Mouse (Mus musculus) kidney, postnatal 10 days (tissue): ENCODE data around the gene Glt28d2.

ENCODE experiments used
- DNase-seq: peaks from one replicate; pipeline ENCODE4 v3.0.0; 2021; ENCODE audit warnings: mixed read lengths

The Glt28d2 gene

DNA sequence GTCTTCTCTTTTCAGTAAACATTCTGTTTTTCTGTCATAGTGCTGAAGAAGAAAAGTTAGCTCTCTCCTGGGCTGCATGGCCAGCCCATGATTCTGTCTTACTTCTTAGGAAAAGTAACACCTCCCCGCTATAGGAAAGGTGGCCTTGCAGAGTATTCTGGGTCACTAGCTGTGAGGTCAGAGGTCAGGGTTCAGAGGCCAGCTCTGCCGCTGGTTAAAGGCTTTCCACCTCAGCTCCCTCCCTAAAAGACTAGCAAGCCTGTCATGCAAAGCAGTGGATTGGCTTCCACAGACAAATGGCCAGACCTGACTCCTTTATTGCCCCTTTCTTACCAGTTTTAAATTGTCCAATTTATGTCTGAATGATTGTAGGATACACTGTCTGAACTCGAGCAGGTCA, 23.3 kb downstream of the Glt28d2 start:
- no peak for DNase-seq

DNA sequence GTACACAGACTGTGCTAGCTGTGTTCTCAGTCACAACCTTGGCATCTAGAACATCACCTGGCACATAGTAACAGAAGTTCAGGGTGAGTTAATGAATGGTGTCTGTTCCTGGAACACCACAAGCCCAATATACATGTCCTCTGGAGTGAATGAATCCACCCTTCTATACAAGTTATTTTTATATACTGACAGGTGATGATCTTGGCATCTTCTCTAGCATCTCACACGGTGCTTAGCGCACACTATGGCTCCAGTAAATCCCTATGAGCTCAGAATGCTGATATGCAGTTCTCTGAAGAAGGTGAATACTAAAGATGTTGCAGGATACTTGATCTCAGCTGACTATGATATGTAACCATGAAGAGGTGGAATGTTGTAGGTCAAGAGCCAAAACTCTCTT, 24.4 kb downstream of the Glt28d2 start:
- DNase-seq: no peak

DNA sequence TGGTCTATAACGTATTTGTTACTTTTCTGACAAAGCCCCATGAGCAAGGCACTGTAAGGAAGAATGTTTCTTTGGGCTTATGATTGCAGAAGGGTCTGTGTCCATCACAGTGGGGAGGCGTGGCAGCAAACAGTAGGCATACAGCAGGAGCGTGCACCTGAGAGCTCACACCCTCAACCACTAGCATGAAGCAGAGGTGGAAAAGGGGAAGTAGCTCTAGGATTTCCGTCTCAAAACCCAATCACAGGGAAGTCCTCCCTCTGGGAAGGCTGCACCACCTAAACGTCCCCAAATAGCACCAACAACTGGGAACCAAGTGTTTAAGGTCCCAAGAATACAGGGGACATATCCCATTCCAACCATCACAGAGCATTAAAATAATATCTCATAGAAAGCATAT, 26.3 kb downstream of the Glt28d2 start:
- DNase-seq: no peak

DNA sequence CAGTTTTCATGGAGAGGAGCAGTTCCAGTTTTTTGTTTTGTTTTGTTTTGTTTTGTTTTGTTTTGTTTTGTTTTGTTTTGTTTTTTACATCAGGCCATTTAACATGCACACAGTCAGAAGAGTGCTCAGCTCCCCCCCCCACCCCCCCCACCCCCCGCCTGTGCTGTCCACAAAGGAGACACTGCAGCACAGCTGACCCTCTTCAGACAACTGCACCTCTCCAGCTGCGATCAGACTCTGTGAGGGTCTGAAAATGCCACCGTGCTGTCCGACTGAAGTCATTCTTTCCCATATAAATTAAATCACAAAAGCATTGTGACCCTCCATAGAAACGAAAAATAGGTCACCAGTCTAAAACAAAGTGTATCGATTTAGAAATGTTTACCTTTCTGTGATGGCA, 28.0 kb downstream of the Glt28d2 start:
- DNase-seq: no peak

DNA sequence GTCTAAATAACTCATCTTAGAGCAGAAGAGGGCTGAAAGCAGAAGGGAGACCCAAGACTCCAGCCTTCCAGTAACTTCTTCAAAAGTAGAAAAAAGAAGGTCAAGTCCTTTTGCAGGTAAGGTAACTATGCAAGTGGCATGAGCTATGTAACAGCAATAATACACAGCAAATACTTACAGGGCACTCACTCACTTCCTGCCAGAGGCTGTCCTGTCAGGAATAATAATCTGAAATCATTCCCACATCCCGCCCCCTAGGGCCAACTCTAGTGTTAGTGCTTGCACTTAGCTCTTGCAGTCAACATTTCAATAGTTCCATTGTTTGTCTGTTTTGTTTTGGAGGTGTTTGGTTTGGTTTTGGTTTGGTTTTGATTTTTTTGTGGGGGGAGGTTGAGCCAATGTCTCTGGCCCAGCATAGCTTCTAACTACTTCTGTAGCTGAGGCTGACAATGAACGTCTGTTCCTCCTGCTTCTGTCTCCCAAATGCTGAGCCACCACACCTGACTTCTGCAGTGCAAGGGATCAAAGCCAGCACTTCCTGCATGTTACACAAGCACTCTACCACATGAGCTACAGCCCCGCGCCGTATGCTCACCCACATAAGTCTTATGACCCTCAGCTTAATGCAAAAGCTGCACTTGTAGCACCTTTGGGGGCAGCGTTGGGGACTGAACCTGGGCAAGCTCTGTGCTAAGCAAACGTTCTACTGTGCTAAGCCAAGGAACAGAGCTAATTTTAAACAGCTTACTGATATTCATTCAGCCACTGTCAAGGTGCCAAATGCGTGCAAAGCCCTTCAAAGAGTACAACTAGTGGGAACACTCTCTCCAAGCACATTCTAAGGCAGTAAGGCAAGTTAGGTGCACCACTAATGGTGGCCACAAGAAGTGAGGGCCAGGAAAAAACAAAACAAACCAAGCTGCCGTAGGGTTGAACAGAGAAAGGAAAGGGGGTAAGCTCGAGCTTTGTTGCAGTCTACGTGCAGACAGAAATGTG, 28.9 kb downstream of the Glt28d2 start:
- no peak for DNase-seq

DNA sequence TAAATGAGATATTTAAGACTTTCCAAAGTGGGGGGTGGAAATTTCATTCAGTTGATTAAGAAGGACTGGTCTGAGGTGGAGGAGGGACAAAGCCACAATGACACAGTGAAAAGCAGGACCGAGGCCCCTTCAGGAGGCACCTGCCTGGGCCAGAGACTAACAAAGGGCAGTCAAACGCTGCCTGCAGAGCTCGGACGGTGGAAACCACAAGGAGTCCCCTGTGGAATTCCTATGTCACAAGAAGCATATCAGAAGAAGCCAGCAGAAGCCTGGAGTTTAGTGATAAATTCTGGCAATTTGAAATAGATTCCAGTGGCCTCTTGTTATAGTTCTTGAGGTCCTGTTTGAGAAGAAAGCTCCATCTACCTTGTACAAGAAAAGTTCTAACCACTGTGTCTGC, 30.2 kb downstream of the Glt28d2 start:
- no peak for DNase-seq

DNA sequence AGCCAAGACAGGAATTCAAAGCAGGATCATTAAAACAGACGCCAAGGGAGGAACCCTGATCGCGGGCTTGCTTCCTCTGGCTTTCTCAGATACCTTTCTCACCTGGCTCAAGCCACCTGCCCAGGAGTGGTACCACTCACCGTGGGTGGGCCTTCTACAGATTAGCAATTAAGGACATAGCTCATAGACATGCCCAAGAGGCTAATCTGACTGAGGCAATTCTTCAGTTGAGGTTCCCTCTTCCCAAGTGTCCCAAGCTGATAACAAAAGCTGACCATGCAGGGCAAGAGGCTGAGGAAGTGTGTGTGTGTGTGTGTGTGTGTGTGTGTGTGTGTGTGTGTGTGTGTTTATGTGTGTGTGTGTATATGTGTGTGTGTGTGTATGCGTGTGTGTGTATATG, 31.4 kb downstream of the Glt28d2 start:
- no peak for DNase-seq

DNA sequence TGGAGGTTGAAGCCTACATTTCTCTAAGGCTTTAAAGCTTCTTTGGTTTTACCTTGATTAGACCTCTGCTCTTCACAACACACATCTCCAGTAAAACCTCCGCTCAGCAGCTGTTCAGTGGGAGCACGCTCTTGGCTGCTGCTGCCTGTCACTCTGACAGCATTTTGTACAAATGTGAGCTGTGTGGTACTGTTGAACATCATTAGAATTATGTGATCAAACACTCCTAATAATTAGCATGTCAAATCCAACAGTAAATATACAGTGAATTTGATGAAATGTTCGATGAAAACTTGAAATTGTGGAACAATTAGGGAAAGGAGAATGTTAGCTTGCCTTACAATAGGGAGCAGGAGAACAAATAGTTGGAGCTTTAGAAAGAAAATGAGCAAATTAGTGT, 32.3 kb downstream of the Glt28d2 start:
- no peak for DNase-seq

DNA sequence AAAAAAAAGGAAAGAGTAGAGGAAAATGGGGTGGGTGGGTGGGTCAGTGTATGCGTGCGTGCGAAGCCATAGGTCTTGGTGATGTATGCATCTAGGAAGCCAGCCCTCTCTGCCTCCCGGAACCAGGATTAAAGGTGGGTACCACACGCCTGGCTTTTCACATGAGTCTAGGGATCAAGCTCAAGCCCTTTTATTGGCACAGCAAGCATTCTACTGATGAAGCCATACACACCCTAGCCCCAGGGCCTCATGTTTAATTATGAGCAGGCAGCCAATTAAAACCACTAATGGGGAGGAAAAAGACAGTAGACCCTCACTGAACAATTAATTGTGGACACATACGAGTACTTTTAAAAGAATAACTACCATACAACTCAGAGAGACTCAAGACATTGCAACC, 33.2 kb downstream of the Glt28d2 start:
- no peak for DNase-seq

DNA sequence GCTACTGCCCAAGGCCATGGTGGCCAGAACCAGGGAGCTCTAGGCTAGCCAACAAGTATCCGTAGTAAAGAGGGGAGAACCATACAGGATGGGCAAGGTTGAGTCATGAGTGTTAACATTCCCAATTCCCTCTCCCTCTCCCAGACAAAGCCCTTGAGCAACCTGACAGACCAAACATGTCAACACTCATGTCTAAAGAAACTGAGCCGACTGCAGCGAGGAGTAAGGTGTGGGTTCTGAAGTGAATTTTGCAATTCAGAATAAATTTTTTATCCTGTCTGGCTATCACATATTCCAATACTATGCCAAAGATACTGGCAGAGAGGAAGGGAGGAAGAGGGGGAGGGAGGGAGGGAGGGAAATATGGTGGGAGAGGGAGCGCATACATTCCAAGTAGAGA, 33.6 kb downstream of the Glt28d2 start:
- no peak for DNase-seq

DNA sequence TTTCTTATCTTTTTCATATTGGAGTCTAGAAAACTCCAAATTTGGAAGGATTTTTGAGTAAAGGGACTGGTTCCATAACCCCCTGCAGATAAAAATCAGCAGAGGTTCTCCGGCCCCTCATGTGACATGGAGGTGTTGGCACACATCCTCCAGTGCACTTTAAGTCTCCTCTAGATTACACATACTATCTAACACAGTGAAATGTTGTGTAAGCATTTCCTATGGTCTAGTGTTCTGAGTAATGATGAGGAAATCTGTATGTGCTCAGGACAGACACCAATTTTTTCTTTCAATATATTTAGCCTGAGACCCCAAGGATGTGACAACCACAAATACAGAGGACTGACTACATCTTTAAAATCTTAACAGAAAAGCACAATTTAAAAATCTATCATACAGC, 37.2 kb downstream of the Glt28d2 start:
- DNase-seq: no peak

DNA sequence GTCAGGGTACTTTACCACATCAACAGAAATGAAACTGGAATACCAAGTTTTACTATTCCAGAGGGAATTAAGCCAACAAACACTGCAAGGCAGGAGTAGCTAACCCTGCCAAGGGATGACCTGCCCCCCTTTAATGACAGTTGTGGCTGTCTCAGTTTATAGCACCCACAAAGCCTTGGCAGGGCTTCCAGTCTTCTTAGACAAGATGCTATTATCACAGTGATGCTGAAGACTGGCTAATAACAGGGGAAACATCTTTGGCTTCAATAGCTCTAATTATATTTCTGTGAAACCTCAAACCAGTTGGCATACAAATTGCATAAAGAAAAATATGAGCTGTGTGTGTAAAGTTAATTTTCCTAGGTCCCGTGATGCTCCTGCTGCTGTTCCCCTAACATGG, 41.0 kb downstream of the Glt28d2 start:
- DNase-seq: no peak

DNA sequence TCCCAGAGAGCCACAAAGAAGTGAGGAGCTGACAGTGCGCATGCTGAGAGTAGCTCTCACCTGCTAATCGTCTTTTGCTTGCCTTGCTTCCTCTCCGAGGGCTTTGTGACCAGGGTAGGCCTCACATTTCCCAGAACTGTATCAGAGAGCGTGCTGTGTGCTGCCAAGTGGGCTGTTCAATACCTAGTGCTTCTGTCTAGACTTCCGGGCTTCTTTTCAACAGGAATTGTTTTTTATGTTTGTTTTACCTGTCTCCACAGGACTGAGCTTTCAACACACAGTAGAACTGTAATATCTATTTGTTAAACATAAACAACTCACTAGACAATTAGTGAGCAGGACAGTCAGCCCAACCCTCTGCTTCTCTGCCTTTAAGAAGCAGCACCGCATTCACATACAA, 42.0 kb downstream of the Glt28d2 start:
- DNase-seq: no peak

DNA sequence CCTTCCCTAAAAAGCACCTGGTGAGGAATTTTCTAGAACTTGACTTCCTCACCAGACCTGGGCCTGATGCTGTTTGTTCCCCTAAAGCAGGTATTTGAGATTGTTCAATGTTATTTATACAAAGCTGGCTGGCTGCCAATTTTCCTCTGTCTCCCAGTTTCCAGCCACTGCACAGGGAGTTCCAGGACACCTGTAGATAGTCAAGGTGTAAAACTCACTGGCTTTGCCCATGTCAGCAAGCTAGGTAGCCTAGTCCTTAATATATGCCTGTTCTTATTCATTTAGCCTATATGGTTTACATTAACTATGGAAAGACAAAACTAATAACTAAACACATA, 44.5 kb downstream of the Glt28d2 start:
- peak; percentile 38 for DNase-seq

DNA sequence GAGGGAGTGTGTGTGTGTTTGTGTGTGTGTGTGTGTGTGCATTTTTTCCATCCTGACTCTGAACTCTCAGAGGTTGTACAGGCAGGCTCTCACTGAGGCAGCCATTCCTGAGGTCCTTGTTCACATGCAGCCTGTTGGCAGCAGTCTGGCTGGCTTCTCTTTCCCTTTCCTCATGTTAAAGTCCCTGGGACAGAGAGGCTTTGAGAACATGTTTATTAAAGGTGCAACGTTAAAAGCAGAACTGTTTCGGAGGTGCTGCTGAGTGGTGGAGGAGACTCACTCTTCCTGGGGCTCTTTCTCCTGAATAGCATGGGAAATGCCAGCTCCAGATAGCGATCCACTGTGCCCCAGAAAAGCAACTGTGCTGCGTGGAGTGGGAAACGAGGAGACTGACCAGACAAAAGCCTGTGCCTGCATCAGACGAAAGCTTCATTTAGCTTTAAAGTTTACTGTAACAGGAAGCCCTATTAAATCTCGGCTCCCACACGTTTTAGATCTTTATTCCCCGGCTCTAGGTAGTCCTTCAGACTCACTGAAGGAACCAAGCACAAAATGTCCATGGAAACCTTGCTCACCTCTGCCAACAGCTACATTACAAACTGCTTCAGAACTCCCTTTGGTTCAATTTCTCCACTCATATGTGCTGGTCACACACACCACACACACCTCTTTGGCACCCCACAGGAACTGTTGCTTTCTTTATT, 45.0 kb downstream of the Glt28d2 start:
- DNase-seq: no peak

DNA sequence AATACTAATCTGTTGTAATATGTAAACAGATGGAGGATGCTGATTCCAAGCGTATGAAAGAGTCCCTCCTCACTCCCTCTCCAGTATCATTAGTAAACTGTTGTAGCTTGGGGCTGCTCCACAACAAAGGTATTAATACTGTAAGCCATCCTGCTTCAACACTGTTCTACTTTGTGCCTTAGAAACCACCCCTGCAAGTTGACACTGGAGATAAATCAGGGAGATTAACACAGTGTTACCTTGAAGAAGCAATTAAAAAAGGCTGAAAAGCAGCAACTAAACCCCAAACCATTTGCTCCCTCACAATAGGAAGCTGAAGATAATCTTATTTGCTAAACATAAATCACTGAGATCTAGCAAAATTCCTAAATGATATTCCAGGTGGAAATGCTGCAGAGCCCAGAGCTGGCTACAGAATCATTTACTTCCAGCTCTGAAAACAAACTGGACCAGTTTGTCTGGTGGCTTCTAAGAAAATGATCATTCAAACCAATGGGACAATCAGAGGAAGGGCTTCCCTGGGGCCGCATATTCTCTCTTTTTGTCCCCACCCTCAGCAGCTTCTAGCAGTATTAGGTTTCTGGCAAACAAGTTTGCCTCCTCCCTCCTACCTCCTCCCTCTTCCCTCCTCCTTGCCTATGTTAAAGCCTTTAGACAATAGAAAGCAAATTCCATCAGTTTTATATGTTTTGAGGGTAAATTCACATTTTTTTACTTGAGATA, 45.7 kb downstream of the Glt28d2 start:
- DNase-seq: no peak

DNA sequence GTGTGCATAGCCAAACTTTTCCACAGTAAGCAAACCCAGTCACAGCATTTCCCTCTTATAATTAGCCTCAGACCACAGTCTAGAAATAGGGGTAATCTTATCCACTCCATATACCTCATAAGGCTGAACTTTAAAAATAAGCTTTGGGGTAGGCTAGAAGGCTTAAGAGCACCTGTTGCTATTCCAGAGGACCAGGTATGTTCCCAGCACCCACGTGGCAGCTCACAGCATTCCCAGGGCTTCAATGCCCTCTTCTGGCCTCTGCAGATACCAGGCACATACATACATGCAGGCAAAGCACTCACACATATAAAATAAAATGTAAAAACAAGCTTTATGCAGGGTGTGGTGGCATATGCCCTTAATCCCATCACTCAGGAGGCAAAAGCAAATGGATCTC, 53.7 kb downstream of the Glt28d2 start:
- no peak for DNase-seq

DNA sequence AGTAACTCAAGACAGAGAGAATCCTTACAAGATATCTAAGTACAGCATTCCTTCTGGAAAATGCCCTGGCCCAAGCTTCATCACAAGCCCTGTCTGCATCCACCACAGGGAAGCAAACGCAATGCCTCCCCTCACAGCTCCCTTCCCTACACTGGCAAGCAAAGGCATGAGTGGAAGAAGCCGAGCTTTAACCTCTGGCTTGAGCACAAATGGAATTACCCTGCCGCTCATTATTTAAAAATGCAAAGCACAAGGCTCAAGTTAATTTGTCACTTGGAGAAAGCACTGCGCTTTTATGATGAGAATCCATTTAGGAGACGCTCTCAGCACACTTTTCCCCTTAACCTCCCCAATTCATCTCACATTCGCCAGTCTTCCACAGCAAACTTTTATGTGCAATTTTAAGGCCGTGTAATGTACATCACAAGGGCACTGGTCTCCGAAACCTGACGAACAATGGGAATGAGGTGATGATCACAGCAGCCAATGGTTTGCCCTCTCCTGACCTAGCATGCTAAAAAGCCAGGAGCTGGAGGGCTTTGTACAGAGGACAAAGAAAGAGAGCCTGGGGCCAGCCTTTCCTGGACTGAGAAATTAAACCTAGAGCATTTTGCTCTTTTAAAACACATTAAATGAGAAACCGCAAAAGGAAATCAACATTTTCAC, 54.7 kb downstream of the Glt28d2 start:
- peak; percentile 41 for DNase-seq

DNA sequence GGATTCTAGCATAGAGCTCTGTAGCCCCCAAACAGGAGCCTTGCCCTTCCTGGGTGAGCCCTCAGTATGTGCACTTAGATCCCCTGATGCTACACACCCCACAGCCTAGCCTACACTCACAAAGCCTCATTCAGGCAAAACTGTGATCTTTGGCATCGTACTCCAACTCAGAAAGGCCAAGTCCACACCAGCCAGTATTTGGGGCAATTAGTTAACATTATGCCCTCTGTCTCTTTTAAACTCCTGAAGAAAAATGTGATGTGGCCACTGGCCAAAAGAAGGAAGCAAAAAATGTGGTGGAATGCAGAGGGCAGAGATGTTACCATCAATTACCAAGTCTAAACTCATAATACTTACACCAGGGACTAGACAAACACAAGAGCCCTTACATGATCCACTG, 55.5 kb downstream of the Glt28d2 start:
- peak; percentile 51 for DNase-seq

DNA sequence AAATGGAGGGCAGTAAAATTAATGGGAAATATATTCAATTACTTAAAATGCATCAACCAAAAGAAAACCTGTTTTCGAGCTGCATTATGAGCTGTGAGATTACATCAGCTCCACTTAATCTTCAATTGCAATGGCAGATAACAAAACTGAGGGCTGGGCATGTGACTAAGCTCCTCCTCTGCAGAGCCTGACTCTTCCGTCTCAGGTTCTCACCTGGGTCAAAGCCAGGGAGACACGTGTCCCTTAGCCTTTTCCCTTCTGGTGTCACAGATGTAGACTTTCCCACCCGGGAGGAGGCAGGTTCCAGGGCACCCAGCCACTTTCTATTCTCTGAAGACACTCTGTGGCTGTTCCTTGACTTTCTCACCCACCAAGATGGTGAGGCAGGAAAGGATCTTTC, 58.3 kb downstream of the Glt28d2 start:
- peak; percentile 39 for DNase-seq

DNA sequence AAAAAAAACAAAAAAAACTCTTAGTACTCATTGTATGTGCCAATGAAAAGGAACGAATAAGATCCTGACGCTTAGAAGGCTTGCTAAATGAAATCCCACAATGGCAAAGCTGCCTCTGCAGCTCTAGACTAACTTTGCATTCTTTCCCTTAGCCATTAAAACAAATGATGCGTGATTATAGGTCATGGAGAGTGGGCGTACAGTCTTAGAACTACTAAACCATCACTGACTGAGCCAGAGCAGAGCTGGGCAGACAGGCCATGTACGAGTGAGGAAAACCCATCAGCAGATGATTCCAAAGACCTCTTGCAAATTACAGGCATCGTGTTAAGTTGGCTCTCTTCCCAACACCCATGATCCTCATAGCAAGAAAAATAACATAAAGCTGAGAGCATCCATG, 59.5 kb downstream of the Glt28d2 start:
- DNase-seq: no peak

DNA sequence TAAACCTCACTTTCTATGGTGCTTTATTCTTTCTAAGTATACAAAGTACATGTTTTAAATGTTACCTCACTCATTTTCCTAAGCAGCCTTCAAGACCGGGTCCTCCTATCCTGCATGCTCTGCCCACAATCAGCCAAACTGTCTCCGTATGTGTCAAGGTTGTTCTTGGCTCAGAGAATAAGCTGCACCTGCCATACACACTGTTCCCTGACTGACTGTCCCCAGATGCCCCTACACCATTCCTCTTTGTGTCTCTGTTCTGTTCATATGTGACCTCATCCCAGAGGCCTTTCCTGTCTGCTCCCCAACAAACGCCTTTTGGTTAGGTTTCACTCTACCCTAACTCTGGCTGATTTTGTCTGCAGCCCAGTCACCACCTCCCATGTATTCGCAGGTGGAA, 60.0 kb downstream of the Glt28d2 start:
- no peak for DNase-seq
